Mouse (Mus musculus) cerebellum, adult 2 months (tissue): Measurements from ENCODE around the gene Fcho2. TPM values are rescaled to one million over a fixed set of nuclear protein-coding genes. Genes with fewer than 3 reads are reported as not detected.
"Not testable (repeated sequence)": the region's sequence is repeated elsewhere in the genome, so short reads cannot be mapped to it uniquely, and the experiment has no call there.

Experiments used
- DNase-seq, 2 experiments: peaks; one replicate each; pipeline ENCODE4 v3.0.0; 2021
- H3K27ac ChIP-seq: fragments of 200-500 bp; 2 replicates; pipeline ENCODE4 v1.5.1; 2012; ENCODE audit warnings: low read length, control low read depth, inconsistent platforms; ENCODE audit not compliant: insufficient read depth
- H3K27me3 ChIP-seq: fragments of 200-500 bp; 2 replicates; pipeline ENCODE4 v1.6.1; 2012; ENCODE audit warnings: inconsistent platforms, mild to moderate bottlenecking, low read length, moderate library complexity; ENCODE audit not compliant: control insufficient read depth, insufficient read depth
- H3K4me1 ChIP-seq: fragments of 200-500 bp; 2 replicates; pipeline ENCODE4 v1.6.1; 2011; ENCODE audit warnings: low read length; ENCODE audit not compliant: control insufficient read depth, insufficient read depth
- H3K4me3 ChIP-seq: fragments of 200-500 bp; replicated peaks from 2 replicates; pipeline ENCODE3; 2011; ENCODE audit warnings: mild to moderate bottlenecking, low read depth, low read length, control low read depth; ENCODE audit not compliant: insufficient read depth
- CTCF ChIP-seq: fragments of 200-500 bp; IDR thresholded peaks from 2 replicates; pipeline ENCODE4 v1.5.1; 2011; ENCODE audit warnings: low read depth, mild to moderate bottlenecking, control low read depth, low read length, moderate library complexity, borderline replicate concordance; ENCODE audit not compliant: insufficient read depth
- POLR2A ChIP-seq: fragments of 200-500 bp; IDR thresholded peaks from 2 replicates; pipeline ENCODE4 v1.6.1; 2011; ENCODE audit warnings: low read length, control low read depth, borderline replicate concordance; ENCODE audit not compliant: insufficient read depth
- WGBS: fragments of 180-500 bp; shearing (Covaris S2); methylation state at CpG from one replicate; pipeline ENCODE4 v1.1.7; 2018; 5-methylcytosine and 5-hydroxymethylcytosine counted together
- polyA plus RNA-seq: library from polyadenylated mRNA; depleted of rRNA; stranded (reverse); fragments of >200 nt; gene quantifications from 2 replicates; pipeline ENCODE4 v1.2.3, GENCODE M21; 2012

The Fcho2 gene
- polyA plus RNA-seq, 1 experiment = 21.1 TPM

- 75% methylated on average over 10 of the region's 10 CpGs for WGBS
- Histone ChIP-seq H3K27me3 (no peaks in the 10 kb centered on the region), H3K27ac (no peak overlapping the region), H3K4me1 (no peaks in the 10 kb centered on the region), H3K4me3 (no peak overlapping the region)
- TF ChIP-seq POLR2A (no peak), CTCF (no peak)
- DNase-seq = no peak
Observed at GRCm38 (mm10) chr13:98832451-98833450, 17.5 kb upstream of the Fcho2 start.

- not testable (repeated sequence) for H3K4me1 ChIP-seq, H3K27me3 ChIP-seq, H3K4me3 ChIP-seq, H3K27ac ChIP-seq, DNase-seq
- 95% methylated on average over 6 of the region's 6 CpGs for WGBS
Observed at GRCm38 (mm10) chr13:98829026-98829425, 13.8 kb upstream of the Fcho2 start.

GRCm38 (mm10) chr13:98825574-98825973, 10.3 kb upstream of the Fcho2 start:
- TF ChIP-seq CTCF (no peak), POLR2A (no peak)

GRCm38 (mm10) chr13:98819094-98819493, 3.8 kb upstream of the Fcho2 start:
- whole genome bisulfite sequencing = 71% methylated on average over 2 of the region's 2 CpGs

More at GRCm38 (mm10) chr13:98825574-98825973, 10.3 kb upstream of the Fcho2 start:
- H3K27ac ChIP-seq = no peak overlapping the region
- no peak overlapping the region for H3K4me3 ChIP-seq
- H3K27me3 ChIP-seq = no peaks in the 10 kb centered on the region
- no peaks in the 10 kb centered on the region for H3K4me1 ChIP-seq
- WGBS = 85% methylated on average over 4 of the region's 4 CpGs
- no peak for DNase-seq

GRCm38 (mm10) chr13:98818205-98818604, 3.0 kb upstream of the Fcho2 start:
- no peak for DNase-seq
- TF ChIP-seq POLR2A (no peak), CTCF (no peak)
- Histone ChIP-seq H3K27me3 (no peaks in the 10 kb centered on the region), H3K4me3 (no peak overlapping the region), H3K27ac (no peak overlapping the region), H3K4me1 (no peaks in the 10 kb centered on the region; the same call in 1 of the 2 replicates)
- WGBS = 69% methylated on average over 4 of the region's 4 CpGs

More at GRCm38 (mm10) chr13:98819094-98819493, 3.8 kb upstream of the Fcho2 start:
- no peak overlapping the region for H3K4me3 ChIP-seq
- H3K4me1 ChIP-seq = no peaks in the 10 kb centered on the region
- TF ChIP-seq POLR2A (no peak), CTCF (no peak)
- DNase-seq = no peak
- no peaks in the 10 kb centered on the region for H3K27me3 ChIP-seq
- no peak overlapping the region for H3K27ac ChIP-seq

GRCm38 (mm10) chr13:98817766-98818165, 2.5 kb upstream of the Fcho2 start:
- Histone ChIP-seq H3K27ac (no peak overlapping the region), H3K4me1 (no peaks in the 10 kb centered on the region; the same call in 1 of the 2 replicates), H3K4me3 (no peak overlapping the region), H3K27me3 (no peaks in the 10 kb centered on the region)
- no peak for DNase-seq
- 70% methylated on average over 4 of the region's 4 CpGs for WGBS
- no peak for TF ChIP-seq CTCF
- no peak for TF ChIP-seq POLR2A

- H3K27me3 ChIP-seq, H3K27ac ChIP-seq, H3K4me1 ChIP-seq, DNase-seq, H3K4me3 ChIP-seq: not testable (repeated sequence)
- WGBS = 76% methylated on average over 4 of the region's 4 CpGs
Observed at GRCm38 (mm10) chr13:98816981-98817660, 1.9 kb upstream of the Fcho2 start.

- H3K27ac ChIP-seq = no peak overlapping the region
- WGBS = 89% methylated on average over 9 of the region's 9 CpGs
- no peaks in the 10 kb centered on the region for H3K27me3 ChIP-seq
- H3K4me1 ChIP-seq = no peaks in the 10 kb centered on the region; the same call in 1 of the 2 replicates
- no peak for TF ChIP-seq POLR2A
- TF ChIP-seq CTCF = no peak
- H3K4me3 ChIP-seq = no peak overlapping the region
- no peak for DNase-seq
Observed at GRCm38 (mm10) chr13:98816571-98816970, 1.3 kb upstream of the Fcho2 start.
